Mouse (Mus musculus): ENCODE results near the gene Enpp5.

Enpp5 gene

GRCm38 (mm10) chr17:44100486-44100885 lies 21.9 kb downstream of the Enpp5 start:
- DNase-seq, result no peak

GRCm38 (mm10) chr17:44100906-44101305 lies 22.3 kb downstream of the Enpp5 start:
- DNase-seq, result no peak

GRCm38 (mm10) chr17:44101961-44102360 lies 23.3 kb downstream of the Enpp5 start:
- DNase-seq, result no peak

DNA sequence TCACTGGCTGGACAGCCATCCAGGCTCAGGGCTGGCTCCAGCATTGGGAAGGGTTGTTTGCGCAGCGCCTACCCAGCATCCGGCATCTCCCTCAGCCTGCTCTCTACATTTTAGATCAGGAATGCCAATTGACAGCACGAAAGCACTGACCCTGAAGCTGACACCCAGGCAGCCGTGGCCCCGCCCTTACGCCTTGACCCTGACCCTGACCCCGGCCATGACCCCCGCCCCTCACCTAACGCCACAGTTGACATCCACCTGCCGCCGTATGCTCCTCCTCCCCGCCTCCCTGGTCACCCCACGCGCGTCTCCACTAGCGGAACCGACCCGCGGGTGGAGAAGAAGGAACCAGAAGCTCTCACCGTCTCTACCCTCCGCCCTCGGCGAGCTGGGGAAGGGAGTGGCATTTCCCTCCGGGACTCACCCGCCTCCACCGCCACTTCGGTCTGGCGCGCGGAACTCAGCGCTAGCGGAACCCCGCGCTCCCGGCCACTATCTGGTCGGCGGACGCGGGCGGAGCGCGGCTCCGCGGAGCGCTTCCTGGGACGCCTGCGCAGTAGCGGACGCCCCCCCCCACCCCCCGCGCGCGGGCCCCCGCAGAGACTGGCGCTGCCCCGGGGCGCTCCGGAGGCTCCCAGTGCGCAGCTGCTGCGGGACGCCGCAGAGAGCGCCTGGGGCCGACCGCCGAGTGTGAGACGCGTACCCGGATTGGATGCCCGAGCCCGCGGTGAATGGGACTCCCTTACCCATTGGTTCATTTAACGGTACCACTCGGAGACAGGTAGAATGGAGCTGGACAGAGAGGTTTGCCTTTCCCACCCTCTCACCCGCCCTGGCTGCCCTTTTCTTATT lies 26.9 kb downstream of the Enpp5 start, which contains the start of gene Enpp4:
Enpp4 (minus strand) TSS at position 523 of the 852 bp plus-strand sequence.
- peak; percentile 92 to 97 for DNase-seq

- DNase-seq, result peak in 1 of 2 experiments; percentile 13
These were observed 29.7 kb downstream of the Enpp5 start for GRCm38 (mm10) chr17:44108331-44108730.

GRCm38 (mm10) chr17:44116584-44116983 lies 38.0 kb downstream of the Enpp5 start:
- DNase-seq, result no peak

- no peak for DNase-seq
These were observed 39.1 kb downstream of the Enpp5 start for GRCm38 (mm10) chr17:44117721-44118120.

DNA sequence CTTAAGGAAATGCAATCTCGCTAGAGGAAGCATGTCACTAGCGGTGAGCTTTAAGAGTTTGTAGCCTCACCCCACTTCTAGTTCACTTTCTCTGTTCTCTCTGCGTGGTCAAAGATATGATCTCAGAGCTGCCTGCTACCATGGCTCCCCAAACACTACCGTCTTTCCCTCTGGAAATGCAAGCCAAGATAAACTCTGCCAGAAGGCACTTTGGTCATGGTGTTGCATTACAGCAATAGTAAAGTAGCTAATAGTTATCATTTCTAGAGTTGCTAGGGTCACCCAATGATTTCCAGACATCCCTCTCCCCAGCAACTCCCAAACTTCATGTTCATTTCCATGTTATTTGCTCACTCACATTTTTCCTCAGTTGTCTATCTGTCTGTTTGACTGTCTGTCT lies 39.6 kb downstream of the Enpp5 start:
- no peak for DNase-seq

- DNase-seq, result no peak
These were observed 42.9 kb downstream of the Enpp5 start for GRCm38 (mm10) chr17:44121366-44122100.

GRCm38 (mm10) chr17:44129092-44129750 lies 50.6 kb downstream of the Enpp5 start:
- DNase-seq, result no peak

- DNase-seq, result peak; percentile 66 to 86
These were observed 51.8 kb downstream of the Enpp5 start for GRCm38 (mm10) chr17:44130429-44130828.

GRCm38 (mm10) chr17:44134106-44134505 lies 55.5 kb downstream of the Enpp5 start:
- no peak for DNase-seq

DNA sequence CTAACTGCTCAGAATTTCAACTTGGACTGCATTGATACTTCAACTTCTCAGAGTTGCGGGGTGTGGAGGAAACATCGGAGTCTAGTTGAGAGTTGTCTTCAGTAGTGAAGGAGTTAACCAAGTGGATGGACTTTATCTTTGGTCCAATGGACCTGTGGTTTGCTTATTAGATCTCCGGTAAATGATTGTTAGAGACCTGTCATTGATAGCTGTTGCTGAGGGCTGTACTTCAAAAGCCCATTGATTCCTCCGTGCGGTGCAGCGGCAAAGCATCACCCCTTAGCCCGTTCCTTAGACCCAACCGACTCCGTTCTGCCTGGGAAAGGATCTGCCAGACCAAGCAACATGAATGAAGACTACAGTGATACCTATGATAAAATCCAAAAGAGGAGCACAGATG lies 55.9 kb downstream of the Enpp5 start:
- peak in 1 of 2 experiments; percentile 43 for DNase-seq

DNA sequence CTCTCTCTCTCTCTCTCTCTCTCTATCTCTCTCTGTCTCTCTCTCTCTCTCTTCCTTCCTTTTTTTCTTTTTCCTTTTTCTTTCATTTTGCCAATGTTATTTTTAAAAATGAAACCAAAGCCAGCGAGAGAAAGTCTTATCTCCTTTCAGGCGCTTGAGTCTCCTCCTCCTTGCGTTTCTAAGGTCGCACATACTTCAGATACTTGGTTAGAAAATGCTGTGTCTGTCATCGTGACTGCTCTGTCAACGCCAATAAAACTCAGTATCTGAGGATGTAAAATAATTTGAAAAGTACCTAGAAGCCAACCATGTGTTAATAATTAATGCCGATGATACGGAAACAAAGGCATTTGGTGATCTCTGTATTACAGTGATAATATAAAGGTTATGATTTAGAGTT lies 57.4 kb downstream of the Enpp5 start:
- DNase-seq, result no peak

Data from kidney, postnatal 25 days (tissue).